Mouse (Mus musculus) layer of hippocampus, adult 8-10 months (tissue): ENCODE measurements around the gene Ube2o. TPM values are rescaled to one million over a fixed set of nuclear protein-coding genes. Genes with fewer than 3 reads are reported as not detected.

Experiments used
- DNase-seq, 2 experiments: peaks; one replicate each; pipeline ENCODE4 v3.0.0; 2022; ENCODE audit warnings: low spot score in 2 of 2
- total RNA-seq, 4 experiments: library from RNA; stranded (reverse); gene quantifications; 2 replicates each; pipeline ENCODE4 v1.2.4; 2022

The Ube2o gene
- total RNA-seq, 4 experiments from 2014 or later: 96.8 to 110 (median 98.8) TPM

GRCm38 (mm10) chr11:116489771-116490231 lies 91.4 kb downstream of the Ube2o start:
- peak in 1 of 2 experiments; percentile 24 for DNase-seq

GRCm38 (mm10) chr11:116488693-116489375 lies 92.4 kb downstream of the Ube2o start:
- no peak for DNase-seq

GRCm38 (mm10) chr11:116488207-116488606 lies 93.0 kb downstream of the Ube2o start:
- no peak for DNase-seq

Other genes starting within 250 kb of the Ube2o start
- gene Foxj1, start 246.0 kb downstream of the Ube2o start, total RNA-seq: 1 to 10 TPM; 4.5 to 7.4 (median 6.2) TPM
- gene Rnf157, start 168.4 kb downstream of the Ube2o start, total RNA-seq: 100 to 1,000 TPM; 220 to 248 (median 241) TPM
- gene Ubald2, start 147.4 kb downstream of the Ube2o start, total RNA-seq: 10 to 100 TPM; 28.6 to 30.4 (median 29.5) TPM
- gene Qrich2, start 115.2 kb downstream of the Ube2o start, total RNA-seq: under 1 TPM in 1 of 4 experiments, not detected in 3; 0.14 TPM
- 100 to 1,000 TPM in 1 of 4 experiments, 10 to 100 TPM in 3; 83.2 to 104 (median 89.6) TPM for gene Prpsap1, start 87.2 kb downstream of the Ube2o start, total RNA-seq
- 1 to 10 TPM; 2.8 to 3.6 (median 2.9) TPM for gene Sphk1, start 50.5 kb downstream of the Ube2o start, total RNA-seq
- gene Aanat, start 5.0 kb upstream of the Ube2o start, total RNA-seq: 1 to 10 TPM in 3 of 4 experiments, under 1 TPM in 1; 0.57 to 3.9 (median 1.4) TPM
- 1 to 10 TPM; 1.1 to 2.5 (median 1.8) TPM for gene Rhbdf2, start 45.6 kb upstream of the Ube2o start, total RNA-seq
- 1 to 10 TPM; 4.8 to 8.5 (median 5.8) TPM for gene Prcd, start 72.1 kb upstream of the Ube2o start, total RNA-seq
- gene Cygb, start 72.9 kb upstream of the Ube2o start, total RNA-seq: 10 to 100 TPM; 57.2 to 76.1 (median 63.0) TPM
- not detected for gene St6galnac1, start 194.1 kb upstream of the Ube2o start, total RNA-seq
- 10 to 100 TPM; 18.6 to 22.1 (median 20.0) TPM for gene Mxra7, start 246.6 kb upstream of the Ube2o start, total RNA-seq